Mouse (Mus musculus): ENCODE measurements at regions not wholly inside any gene's neighbourhood (a gene's known extent, or its start where the extent isn't known, plus 50 kb on each side); places are given as distances from the start of the nearest gene placed in this dataset.

- no peak for DNase-seq
Measured at GRCm38 (mm10) chr1:137620672-137621071, 554.8 kb downstream of the Ptprc start.

GRCm38 (mm10) chr1:137618231-137618630 lies 557.3 kb downstream of the Ptprc start:
- DNase-seq, result no peak

GRCm38 (mm10) chr1:137617513-137617912 lies 558.0 kb downstream of the Ptprc start:
- DNase-seq, result no peak

GRCm38 (mm10) chr1:137606716-137607115 lies 568.8 kb downstream of the Ptprc start:
- DNase-seq, result no peak

GRCm38 (mm10) chr1:137605890-137606663 lies 569.4 kb downstream of the Ptprc start:
- DNase-seq, result no peak

GRCm38 (mm10) chr1:137593732-137594131 lies 581.8 kb downstream of the Ptprc start:
- no peak for DNase-seq

GRCm38 (mm10) chr1:137591891-137592290 lies 583.6 kb downstream of the Ptprc start:
- no peak for DNase-seq

GRCm38 (mm10) chr1:137591295-137591694 lies 584.2 kb downstream of the Ptprc start:
- DNase-seq, result peak in 1 of 2 experiments; percentile 12

- no peak for DNase-seq
Measured at GRCm38 (mm10) chr1:137588304-137589300, 586.9 kb downstream of the Ptprc start.

- DNase-seq, result no peak
Measured at GRCm38 (mm10) chr1:137587481-137588228, 587.9 kb downstream of the Ptprc start.

GRCm38 (mm10) chr1:137584696-137585095 lies 590.8 kb downstream of the Ptprc start:
- DNase-seq, result no peak

GRCm38 (mm10) chr1:137584104-137584675 lies 591.3 kb downstream of the Ptprc start:
- no peak for DNase-seq

GRCm38 (mm10) chr1:137577639-137578038 lies 597.9 kb downstream of the Ptprc start:
- no peak for DNase-seq

GRCm38 (mm10) chr1:137576174-137576573 lies 599.3 kb downstream of the Ptprc start:
- peak; percentile 42 to 54 for DNase-seq

GRCm38 (mm10) chr1:137575380-137575779 lies 600.1 kb downstream of the Ptprc start:
- DNase-seq, result no peak

GRCm38 (mm10) chr1:137571905-137572865 lies 603.3 kb downstream of the Ptprc start:
- DNase-seq, result peak; percentile 19 to 47

GRCm38 (mm10) chr1:137571190-137571904 lies 604.2 kb downstream of the Ptprc start:
- DNase-seq, result peak in 1 of 2 experiments; percentile 28

- DNase-seq, result no peak
Measured at GRCm38 (mm10) chr1:137567526-137567925, 607.3 kb upstream of the Nr5a2 start.

GRCm38 (mm10) chr1:137565573-137566048 lies 605.4 kb upstream of the Nr5a2 start:
- DNase-seq, result no peak

- no peak for DNase-seq
Measured at GRCm38 (mm10) chr1:137561686-137562085, 601.4 kb upstream of the Nr5a2 start.

All from kidney, postnatal 4 days (tissue).